In genomic region chr1:163930458-163930794, GRCm38 (mm10) we compare ENCODE assay signal across 8 mouse cellular contexts. TPM values are rescaled to one million over a fixed set of nuclear protein-coding genes. Genes with fewer than 3 reads are reported as not detected.
A peak's percentile ranks its signal among the peaks of the same experiment; 100 is the strongest.
DNase-seq lines count a peak whose midpoint lies in the region; ATAC-seq and TF ChIP-seq lines count a peak whose summit lies in the region.

No protein-coding gene starts in this region.

- H3K4me1 ChIP-seq in kidney, postnatal 0 days (replicated peaks; ENCODE audit: insufficient read depth, low read length): 0 out of 2 replicates have a peak, but pooled peaks cover 4% of the 10 kb centered on the region
- H3K4me1 ChIP-seq in forebrain, embryonic 11.5 days (replicated peaks; ENCODE audit: control insufficient read depth, insufficient read depth, low read length): peaks cover 3% of the 10 kb centered on the region; the same call in 1 of the 2 replicates
- peaks cover 32% of the 10 kb centered on the region for H3K4me1 ChIP-seq in liver, embryonic 12.5 days

- peak overlapping the region; percentile 95 for H3K9ac ChIP-seq in kidney, postnatal 0 days (ENCODE audit: low read depth, low read length)
- peak overlapping the region; percentile 93 for H3K9ac ChIP-seq in forebrain, embryonic 11.5 days (ENCODE audit: low read length)
- H3K9ac ChIP-seq in liver, embryonic 12.5 days: peak overlapping the region; percentile 95

- 2% methylated on average over 12 of the region's 12 CpGs for WGBS in kidney, postnatal 0 days
- 9% methylated on average over 12 of the region's 12 CpGs for WGBS in forebrain, embryonic 11.5 days
- under 1% methylated on average over 12 of the region's 12 CpGs for WGBS in liver, embryonic 12.5 days (ENCODE audit: insufficient replicate concordance)

- H3K36me3 ChIP-seq in kidney, postnatal 0 days (ENCODE audit: insufficient read depth, low read length): peaks cover 16% of the 10 kb centered on the region; the same call in 1 of the 2 replicates
- H3K36me3 ChIP-seq in forebrain, embryonic 11.5 days (ENCODE audit: control insufficient read depth, insufficient read depth, low read length): no peaks in the 10 kb centered on the region
- H3K36me3 ChIP-seq in liver, embryonic 12.5 days: peaks cover 30% of the 10 kb centered on the region

- H3K9me3 ChIP-seq in kidney, postnatal 0 days (replicated peaks; ENCODE audit: low read length): no peaks in the 10 kb centered on the region
- H3K9me3 ChIP-seq in forebrain, embryonic 11.5 days (ENCODE audit: control insufficient read depth, low read length): no peaks in the 10 kb centered on the region
- no peaks in the 10 kb centered on the region for H3K9me3 ChIP-seq in liver, embryonic 12.5 days (replicated peaks)

- H3K27me3 ChIP-seq in kidney, postnatal 0 days (ENCODE audit: insufficient read depth, low read length): no peaks in the 10 kb centered on the region
- no peaks in the 10 kb centered on the region for H3K27me3 ChIP-seq in forebrain, embryonic 11.5 days (ENCODE audit: control insufficient read depth, insufficient read depth, low read length)
- no peaks in the 10 kb centered on the region for H3K27me3 ChIP-seq in liver, embryonic 12.5 days (replicated peaks)

- no peak for TF ChIP-seq CTCF in kidney, postnatal 0 days (IDR thresholded peaks at IDR 0.05; ENCODE audit: low read depth)

- H3K27ac ChIP-seq in kidney, postnatal 0 days: peak overlapping the region; percentile 74
- no peak overlapping the region for H3K27ac ChIP-seq in forebrain, embryonic 11.5 days (ENCODE audit: low read depth, low read length)
- peak overlapping the region; percentile 73 for H3K27ac ChIP-seq in liver, embryonic 12.5 days

- H3K4me3 ChIP-seq in kidney, postnatal 0 days (replicated peaks; ENCODE audit: low read depth, low read length): peak overlapping the region; percentile 85
- H3K4me3 ChIP-seq in forebrain, embryonic 11.5 days (ENCODE audit: low read depth, low read length): peak overlapping the region; percentile 89
- H3K4me3 ChIP-seq in liver, embryonic 12.5 days: peak overlapping the region; percentile 95

- peak; percentile 30 for DNase-seq in kidney, postnatal 0 days (ENCODE audit: low spot score)
- DNase-seq in kidney, adult 9 months: no peak
- DNase-seq in MEL-GATA-1-ER (ENCODE audit: extremely low read depth, low read depth): peak; percentile 39
- no peak for DNase-seq in forebrain, embryonic 11.5 days (ENCODE audit: low spot score)
- no peak for DNase-seq in cerebellum, postnatal 4 days (ENCODE audit: low spot score in 2 of 2)
- no peak for DNase-seq in layer of hippocampus, adult 8-10 months (ENCODE audit: low spot score in 2 of 2)

- H3K4me2 ChIP-seq in kidney, postnatal 0 days (ENCODE audit: low read length): peak overlapping the region; percentile 74
- peak overlapping the region; percentile 64 for H3K4me2 ChIP-seq in forebrain, embryonic 11.5 days (ENCODE audit: low read depth, low read length, severe bottlenecking)
- peak overlapping the region; percentile 81 for H3K4me2 ChIP-seq in liver, embryonic 12.5 days

- no peak; the same call in 1 of the 2 replicates for ATAC-seq in kidney, postnatal 0 days (replicated peaks; ENCODE audit: low FRiP score, low read depth)
- no peak for ATAC-seq in forebrain, embryonic 11.5 days (replicated peaks; ENCODE audit: low FRiP score)
- peak; percentile 23 for ATAC-seq in liver, embryonic 12.5 days
- peak; percentile 8; the same call in 1 of the 2 replicates for ATAC-seq in neutrophil, adult 5-6 weeks (ENCODE audit: extremely low read depth, insufficient number of reproducible peaks, low FRiP score, poor library complexity, severe bottlenecking)

RNA-seq across cellular contexts. Expression of gene Scyl3, which starts 1.5 kb away (rescaled TPM):
- polyA plus RNA-seq in kidney, postnatal 0 days (2015; fragmentation: Nextera tagmentation; extraction: Ambion mirVana): 15.9 and 17.2 TPM in 2 replicates
- polyA plus RNA-seq in forebrain, embryonic 11.5 days (2014; fragmentation: Nextera tagmentation; extraction: Ambion mirVana): 20.1 and 21.3 TPM in 2 replicates
- 17.0 and 18.8 TPM in 2 replicates for polyA plus RNA-seq in liver, embryonic 12.5 days (2016; fragmentation: Nextera tagmentation; extraction: Ambion mirVana)
- 39.1 and 41.1 TPM in 2 replicates for total RNA-seq in neutrophil, adult 5-6 weeks (2017)
- 10 to 100 TPM; 21.3 to 27.5 (median 25.5) TPM for total RNA-seq in layer of hippocampus, adult 8-10 months (2022)

Comparison
In these comparisons a context has a peak if more than half of its experiments do, and no peak if none do; other contexts are left out.
1. DNase-seq: peak in kidney, postnatal 0 days (single experiment) and MEL-GATA-1-ER (single experiment); none in kidney, adult 9 months (single experiment), forebrain, embryonic 11.5 days (single experiment), cerebellum, postnatal 4 days (0 of 2) and layer of hippocampus, adult 8-10 months (0 of 2).
2. ATAC-seq: peak in liver, embryonic 12.5 days (single experiment) and neutrophil, adult 5-6 weeks (single experiment); none in kidney, postnatal 0 days (single experiment) and forebrain, embryonic 11.5 days (single experiment).
3. Peak in every context shown above with its lines, with median percentiles within 50 percentile points of each other: H3K4me2 ChIP-seq, H3K4me3 ChIP-seq and H3K9ac ChIP-seq.